Mouse (Mus musculus): ENCODE results near the gene Sdhc. TPM values are rescaled to one million over a fixed set of nuclear protein-coding genes. Genes with fewer than 3 reads are reported as not detected.
A peak's percentile ranks its signal among the peaks of the same experiment; 100 is the strongest.

The Sdhc gene
- polyA plus RNA-seq, 1 experiment from 2014 or later, result 295 TPM

GRCm38 (mm10) chr1:171129251-171129650 lies 21.2 kb downstream of the Sdhc start:
- ATAC-seq (ENCODE audit: low FRiP score, low TSS enrichment) (no peak), DNase-seq (no peak)
- Histone ChIP-seq H3K27me3 (ENCODE audit: control insufficient read depth, insufficient read depth, low read length) (no peaks in the 10 kb centered on the region), H3K9me3 (ENCODE audit: control insufficient read depth, low read length) (no peaks in the 10 kb centered on the region), H3K4me3 (replicated peaks; ENCODE audit: low read depth, low read length) (no peak overlapping the region), H3K4me2 (ENCODE audit: low read length) (no peak overlapping the region), H3K9ac (replicated peaks; ENCODE audit: low read length) (no peak overlapping the region), H3K4me1 (ENCODE audit: control insufficient read depth, insufficient read depth, low read length) (no peaks in the 10 kb centered on the region), H3K36me3 (ENCODE audit: control insufficient read depth, insufficient read depth, low read length) (peaks cover 68% of the 10 kb centered on the region), H3K27ac (replicated peaks; ENCODE audit: low read depth, low read length) (no peak overlapping the region)
- 64% methylated on average over 7 of the region's 7 CpGs for WGBS

- no peak for ATAC-seq (ENCODE audit: low FRiP score, low TSS enrichment)
- Histone ChIP-seq H3K36me3 (ENCODE audit: control insufficient read depth, insufficient read depth, low read length) (peaks cover 24% of the 10 kb centered on the region), H3K4me1 (ENCODE audit: control insufficient read depth, insufficient read depth, low read length) (no peaks in the 10 kb centered on the region), H3K27ac (replicated peaks; ENCODE audit: low read depth, low read length) (no peak overlapping the region), H3K4me2 (ENCODE audit: low read length) (no peak overlapping the region), H3K4me3 (replicated peaks; ENCODE audit: low read depth, low read length) (no peak overlapping the region), H3K27me3 (ENCODE audit: control insufficient read depth, insufficient read depth, low read length) (no peaks in the 10 kb centered on the region), H3K9ac (replicated peaks; ENCODE audit: low read length) (no peak overlapping the region), H3K9me3 (ENCODE audit: control insufficient read depth, low read length) (no peaks in the 10 kb centered on the region)
- DNase-seq, result no peak
- 90% methylated on average over 5 of the region's 5 CpGs for WGBS
Observed at GRCm38 (mm10) chr1:171124398-171124797, 26.0 kb downstream of the Sdhc start.

- ATAC-seq (ENCODE audit: low FRiP score, low TSS enrichment), result no peak
- DNase-seq, result no peak
- 47% methylated on average over 7 of the region's 7 CpGs for WGBS
Observed at GRCm38 (mm10) chr1:171122932-171123331, 27.5 kb downstream of the Sdhc start.

GRCm38 (mm10) chr1:171121839-171122238 lies 28.6 kb downstream of the Sdhc start:
- Histone ChIP-seq H3K27me3 (ENCODE audit: control insufficient read depth, insufficient read depth, low read length) (no peaks in the 10 kb centered on the region), H3K36me3 (ENCODE audit: control insufficient read depth, insufficient read depth, low read length) (0 out of 2 replicates have a peak, but pooled peaks cover 1% of the 10 kb centered on the region), H3K4me1 (ENCODE audit: control insufficient read depth, insufficient read depth, low read length) (no peaks in the 10 kb centered on the region), H3K4me2 (ENCODE audit: low read length) (no peak overlapping the region), H3K9me3 (ENCODE audit: control insufficient read depth, low read length) (no peaks in the 10 kb centered on the region), H3K27ac (replicated peaks; ENCODE audit: low read depth, low read length) (no peak overlapping the region), H3K9ac (replicated peaks; ENCODE audit: low read length) (no peak overlapping the region), H3K4me3 (replicated peaks; ENCODE audit: low read depth, low read length) (no peak overlapping the region)
- DNase-seq (no peak), ATAC-seq (ENCODE audit: low FRiP score, low TSS enrichment) (no peak)
- WGBS, result 43% methylated on average over 5 of the region's 5 CpGs

More at GRCm38 (mm10) chr1:171122932-171123331, 27.5 kb downstream of the Sdhc start:
- Histone ChIP-seq H3K9me3 (ENCODE audit: control insufficient read depth, low read length) (no peaks in the 10 kb centered on the region), H3K4me3 (replicated peaks; ENCODE audit: low read depth, low read length) (no peak overlapping the region), H3K4me2 (ENCODE audit: low read length) (no peak overlapping the region), H3K27me3 (ENCODE audit: control insufficient read depth, insufficient read depth, low read length) (no peaks in the 10 kb centered on the region), H3K4me1 (ENCODE audit: control insufficient read depth, insufficient read depth, low read length) (no peaks in the 10 kb centered on the region), H3K9ac (replicated peaks; ENCODE audit: low read length) (no peak overlapping the region), H3K27ac (replicated peaks; ENCODE audit: low read depth, low read length) (no peak overlapping the region), H3K36me3 (ENCODE audit: control insufficient read depth, insufficient read depth, low read length) (peaks cover 10% of the 10 kb centered on the region)

GRCm38 (mm10) chr1:171120893-171121292 lies 29.5 kb downstream of the Sdhc start:
- no peaks in the 10 kb centered on the region for H3K36me3 ChIP-seq (ENCODE audit: control insufficient read depth, insufficient read depth, low read length)
- DNase-seq (no peak), ATAC-seq (ENCODE audit: low FRiP score, low TSS enrichment) (no peak)
- no peak overlapping the region for H3K4me3 ChIP-seq (replicated peaks; ENCODE audit: low read depth, low read length)
- H3K27me3 ChIP-seq (ENCODE audit: control insufficient read depth, insufficient read depth, low read length), result no peaks in the 10 kb centered on the region
- no peak overlapping the region for H3K27ac ChIP-seq (replicated peaks; ENCODE audit: low read depth, low read length)
- H3K4me1 ChIP-seq (ENCODE audit: control insufficient read depth, insufficient read depth, low read length), result no peaks in the 10 kb centered on the region
- no peaks in the 10 kb centered on the region for H3K9me3 ChIP-seq (ENCODE audit: control insufficient read depth, low read length)
- H3K9ac ChIP-seq (replicated peaks; ENCODE audit: low read length), result no peak overlapping the region
- 70% methylated on average over 3 of the region's 3 CpGs for WGBS
- H3K4me2 ChIP-seq (ENCODE audit: low read length), result no peak overlapping the region

- Histone ChIP-seq H3K27me3 (ENCODE audit: control insufficient read depth, insufficient read depth, low read length) (no peaks in the 10 kb centered on the region), H3K27ac (replicated peaks; ENCODE audit: low read depth, low read length) (no peak overlapping the region), H3K4me2 (ENCODE audit: low read length) (no peak overlapping the region), H3K36me3 (ENCODE audit: control insufficient read depth, insufficient read depth, low read length) (no peaks in the 10 kb centered on the region), H3K4me3 (replicated peaks; ENCODE audit: low read depth, low read length) (no peak overlapping the region), H3K9me3 (ENCODE audit: control insufficient read depth, low read length) (no peaks in the 10 kb centered on the region), H3K4me1 (ENCODE audit: control insufficient read depth, insufficient read depth, low read length) (no peaks in the 10 kb centered on the region), H3K9ac (replicated peaks; ENCODE audit: low read length) (no peak overlapping the region)
- WGBS, result 89% methylated on average over 14 of the region's 14 CpGs
- no peak for ATAC-seq (ENCODE audit: low FRiP score, low TSS enrichment)
- DNase-seq, result no peak
Observed at GRCm38 (mm10) chr1:171119405-171119804, 31.0 kb downstream of the Sdhc start.

GRCm38 (mm10) chr1:171118996-171119395 lies 31.4 kb downstream of the Sdhc start:
- H3K4me3 ChIP-seq (replicated peaks; ENCODE audit: low read depth, low read length), result no peak overlapping the region

GRCm38 (mm10) chr1:171118269-171118684 lies 32.1 kb downstream of the Sdhc start:
- Histone ChIP-seq H3K27me3 (ENCODE audit: control insufficient read depth, insufficient read depth, low read length) (no peaks in the 10 kb centered on the region), H3K4me2 (ENCODE audit: low read length) (no peak overlapping the region), H3K4me1 (ENCODE audit: control insufficient read depth, insufficient read depth, low read length) (no peaks in the 10 kb centered on the region), H3K36me3 (ENCODE audit: control insufficient read depth, insufficient read depth, low read length) (no peaks in the 10 kb centered on the region), H3K4me3 (replicated peaks; ENCODE audit: low read depth, low read length) (no peak overlapping the region), H3K27ac (replicated peaks; ENCODE audit: low read depth, low read length) (no peak overlapping the region), H3K9me3 (ENCODE audit: control insufficient read depth, low read length) (no peaks in the 10 kb centered on the region), H3K9ac (replicated peaks; ENCODE audit: low read length) (no peak overlapping the region)
- peak; percentile 57; the same call in 1 of the 2 replicates for ATAC-seq (ENCODE audit: low FRiP score, low TSS enrichment)
- peak; percentile 91 for DNase-seq
- WGBS, result 6% methylated on average over 4 of the region's 4 CpGs

More at GRCm38 (mm10) chr1:171118996-171119395, 31.4 kb downstream of the Sdhc start:
- ATAC-seq (ENCODE audit: low FRiP score, low TSS enrichment), result no peak
- no peaks in the 10 kb centered on the region for H3K36me3 ChIP-seq (ENCODE audit: control insufficient read depth, insufficient read depth, low read length)
- H3K4me1 ChIP-seq (ENCODE audit: control insufficient read depth, insufficient read depth, low read length), result no peaks in the 10 kb centered on the region
- no peaks in the 10 kb centered on the region for H3K9me3 ChIP-seq (ENCODE audit: control insufficient read depth, low read length)
- DNase-seq, result no peak
- H3K4me2 ChIP-seq (ENCODE audit: low read length), result no peak overlapping the region
- no peaks in the 10 kb centered on the region for H3K27me3 ChIP-seq (ENCODE audit: control insufficient read depth, insufficient read depth, low read length)
- 88% methylated on average over 5 of the region's 5 CpGs for WGBS
- H3K9ac ChIP-seq (replicated peaks; ENCODE audit: low read length), result no peak overlapping the region
- no peak overlapping the region for H3K27ac ChIP-seq (replicated peaks; ENCODE audit: low read depth, low read length)

- Histone ChIP-seq H3K4me3 (replicated peaks; ENCODE audit: low read depth, low read length) (no peak overlapping the region), H3K4me2 (ENCODE audit: low read length) (no peak overlapping the region), H3K9ac (replicated peaks; ENCODE audit: low read length) (no peak overlapping the region), H3K9me3 (ENCODE audit: control insufficient read depth, low read length) (no peaks in the 10 kb centered on the region), H3K4me1 (ENCODE audit: control insufficient read depth, insufficient read depth, low read length) (no peaks in the 10 kb centered on the region), H3K36me3 (ENCODE audit: control insufficient read depth, insufficient read depth, low read length) (no peaks in the 10 kb centered on the region), H3K27ac (replicated peaks; ENCODE audit: low read depth, low read length) (no peak overlapping the region), H3K27me3 (ENCODE audit: control insufficient read depth, insufficient read depth, low read length) (no peaks in the 10 kb centered on the region)
- 77% methylated on average over 4 of the region's 4 CpGs for WGBS
- ATAC-seq (ENCODE audit: low FRiP score, low TSS enrichment), result no peak
- no peak for DNase-seq
Observed at GRCm38 (mm10) chr1:171116280-171116679, 34.1 kb downstream of the Sdhc start.

Data from midbrain, embryonic 14.5 days (tissue).